Mouse (Mus musculus): ENCODE measurements at regions not wholly inside any gene's neighbourhood (a gene's known extent, or its start where the extent isn't known, plus 50 kb on each side); places are given as distances from the start of the nearest gene placed in this dataset.

DNA sequence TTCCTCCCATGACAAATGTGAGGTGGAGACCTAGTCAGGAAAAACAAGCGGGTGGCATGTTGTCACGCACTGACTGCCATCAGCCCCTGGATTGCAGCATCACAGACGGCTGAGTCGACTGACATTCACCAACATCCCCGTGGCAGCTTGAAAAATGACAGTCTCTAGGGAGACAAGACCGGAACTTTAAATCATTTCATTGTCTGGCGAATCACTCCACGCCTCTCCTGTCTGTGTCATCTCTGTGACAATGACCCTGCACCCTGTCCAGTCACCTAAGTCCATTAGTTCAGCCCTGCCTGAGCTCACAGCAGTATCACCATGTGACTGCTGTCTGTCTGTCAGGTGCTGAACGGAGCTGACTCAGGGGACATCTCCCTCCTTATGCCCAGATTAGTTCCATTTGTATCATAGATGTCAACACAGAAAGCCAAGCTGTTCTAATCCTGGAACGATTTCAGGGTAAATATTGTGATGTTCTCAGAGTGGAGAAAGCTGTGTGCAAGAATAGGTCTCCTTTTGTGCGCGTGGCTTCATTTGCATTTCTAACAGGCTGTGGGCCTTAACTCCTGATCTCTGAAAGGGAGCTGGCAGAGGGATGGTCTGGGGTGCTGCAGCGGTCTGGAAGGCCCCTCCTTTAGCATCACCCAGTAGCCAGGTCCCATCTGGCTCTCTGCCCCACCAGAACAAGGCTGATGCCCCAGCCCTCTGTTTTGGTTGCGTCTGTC is 52.0 kb upstream of the Sec14l1 start:
- H3K9me3 ChIP-seq (replicated peaks; ENCODE audit: control insufficient read depth, low read length), result no peaks in the 10 kb centered on the region
- no peak overlapping the region for H3K27ac ChIP-seq (ENCODE audit: low read depth)
- no peak overlapping the region for H3K9ac ChIP-seq (replicated peaks; ENCODE audit: low read depth, low read length)
- no peaks in the 10 kb centered on the region for H3K36me3 ChIP-seq (replicated peaks; ENCODE audit: control insufficient read depth, insufficient read depth, low read length)
- H3K4me3 ChIP-seq (ENCODE audit: low read depth, low read length), result no peak overlapping the region
- TF ChIP-seq CTCF (IDR thresholded peaks at IDR 0.05; ENCODE audit: low read depth) (no peak), EP300 (IDR thresholded peaks at IDR 0.05; ENCODE audit: low read depth) (no peak)
- no peak for DNase-seq (ENCODE audit: low spot score)
- peaks cover 4% of the 10 kb centered on the region; the same call in 1 of the 2 replicates for H3K4me1 ChIP-seq (ENCODE audit: control insufficient read depth, insufficient read depth)
- no peak for ATAC-seq (ENCODE audit: insufficient read depth, low read depth)
- WGBS, result 50% methylated on average over 14 of the region's 14 CpGs
- H3K27me3 ChIP-seq (ENCODE audit: control insufficient read depth, insufficient read depth, low read length), result no peaks in the 10 kb centered on the region
- no peak overlapping the region for H3K4me2 ChIP-seq (ENCODE audit: low read depth, low read length)
